Mouse (Mus musculus) kidney, postnatal 0 days (tissue): ENCODE data around the gene Chrna3. TPM values are rescaled to one million over a fixed set of nuclear protein-coding genes. Genes with fewer than 3 reads are reported as not detected.

Experiments
- ATAC-seq: fragments of 200-750 bp; cut with Nextera tagmentation; replicated peaks from 2 replicates; pipeline ENCODE4 v1.8.0; 2017; ENCODE audit warnings: low read depth, moderate number of reproducible peaks, moderate TSS enrichment, moderate library complexity; ENCODE audit not compliant: low FRiP score
- DNase-seq: peaks from one replicate; pipeline ENCODE4 v3.0.0-alpha.2; 2016; ENCODE audit warnings: low spot score
- H3K27ac ChIP-seq: fragments of 300-500 bp; sonication (generic); 2 replicates; pipeline ENCODE4 v1.5.1; 2014; ENCODE audit warnings: mild to moderate bottlenecking
- H3K27me3 ChIP-seq: fragments of 300-500 bp; sonication (generic); 2 replicates; pipeline ENCODE4 v1.6.1; 2014; ENCODE audit warnings: low read length, mixed read lengths; ENCODE audit not compliant: insufficient read depth
- H3K36me3 ChIP-seq: fragments of 300-500 bp; sonication (generic); 2 replicates; pipeline ENCODE4 v1.6.1; 2014; ENCODE audit warnings: low read length, mixed read lengths; ENCODE audit not compliant: insufficient read depth
- H3K4me1 ChIP-seq: fragments of 300-500 bp; sonication (generic); replicated peaks from 2 replicates; pipeline ENCODE4 v1.6.1; 2014; ENCODE audit warnings: antibody characterized with exemption, low read length, mixed read lengths; ENCODE audit not compliant: insufficient read depth
- H3K4me2 ChIP-seq: fragments of 300-500 bp; sonication (generic); 2 replicates; pipeline ENCODE4 v1.6.1; 2014; ENCODE audit warnings: mild to moderate bottlenecking, low read length, moderate library complexity, mixed read lengths
- H3K4me3 ChIP-seq: fragments of 300-500 bp; sonication (generic); replicated peaks from 2 replicates; pipeline ENCODE4 v1.5.1; 2014; ENCODE audit warnings: low read depth, low read length
- H3K9ac ChIP-seq: fragments of 300-500 bp; sonication (generic); 2 replicates; pipeline ENCODE4 v1.6.1; 2014; ENCODE audit warnings: low read depth, low read length
- H3K9me3 ChIP-seq: fragments of 300-500 bp; sonication (generic); replicated peaks from 2 replicates; pipeline ENCODE4 v1.6.1; 2016; ENCODE audit warnings: low read length, inconsistent platforms, mixed read lengths
- CTCF ChIP-seq: IDR thresholded peaks from 2 replicates; pipeline ENCODE4 v1.5.1; 2016; ENCODE audit warnings: antibody characterized with exemption, low read depth, mild to moderate bottlenecking, moderate library complexity
- WGBS: fragments of 180-500 bp; shearing (Covaris S2); extraction: QIAGEN DNeasy Blood & Tissue Kit; methylation state at CpG from one replicate; pipeline ENCODE4 v1.1.7; 2014; 5-methylcytosine and 5-hydroxymethylcytosine counted together
- polyA plus RNA-seq: library from polyadenylated mRNA; unstranded; fragments of >200 nt; fragmentation: Nextera tagmentation; extraction: Ambion mirVana; gene quantifications from 2 replicates; pipeline ENCODE4 v1.2.1, GENCODE M21; 2015

Gene Chrna3
- polyA plus RNA-seq = 0.18 and 0.22 TPM in 2 replicates

DNA sequence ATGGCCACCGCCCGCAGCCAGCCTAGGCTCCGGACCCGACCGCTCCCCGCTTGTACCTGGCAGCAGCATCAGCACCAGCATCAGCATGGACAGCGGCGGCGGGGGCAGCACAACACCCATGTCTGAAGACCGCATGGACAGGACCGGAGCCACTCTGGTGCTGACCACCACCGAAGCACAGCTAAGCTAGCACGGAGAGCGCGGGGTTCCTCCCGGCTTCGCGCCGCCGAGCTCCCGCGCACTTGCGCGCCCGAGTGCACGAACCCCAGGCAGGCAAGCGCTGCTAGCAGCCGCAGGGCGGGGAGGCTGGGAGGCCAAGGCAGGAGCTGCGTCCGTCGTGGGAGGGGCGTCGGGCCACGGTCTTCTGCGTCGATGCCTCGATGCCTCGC is at the start of gene Chrna3:
Chrna3 (minus strand) TSS at position 288 of the 389 bp plus-strand sequence.
- Histone ChIP-seq H3K9me3 (no peaks in the 10 kb centered on the region), H3K36me3 (no peaks in the 10 kb centered on the region), H3K27me3 (peaks cover 32% of the 10 kb centered on the region), H3K9ac (no peak within 1 kb of the TSS), H3K4me3 (peak within 1 kb of the TSS; percentile 13), H3K4me1 (0 out of 2 replicates have a peak, but pooled peaks cover 3% of the 10 kb centered on the region), H3K27ac (no peak within 1 kb of the TSS), H3K4me2 (peak within 1 kb of the TSS; percentile 37; the same call in 1 of the 2 replicates)
- peak; percentile 73 for DNase-seq
- WGBS = under 1% methylated on average over 39 of the region's 39 CpGs
- no peak for TF ChIP-seq CTCF
- ATAC-seq = peak; percentile 66

DNA sequence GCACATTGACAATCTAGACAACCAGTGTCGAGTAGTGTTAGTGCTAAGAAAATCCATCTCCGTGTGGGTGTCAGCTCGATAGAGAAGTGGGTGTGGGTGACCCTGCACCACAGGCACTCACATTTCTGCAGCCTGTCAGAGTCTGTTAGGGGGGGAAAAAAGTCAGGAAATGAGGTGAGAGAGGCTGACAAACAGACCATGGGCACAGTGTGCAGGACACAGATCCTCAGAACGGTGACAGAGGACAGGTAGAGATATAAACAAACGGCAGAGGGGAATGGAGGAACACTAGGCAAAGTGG is 41.6 kb upstream of the Chrna3 start:
- H3K4me3 ChIP-seq = no peak overlapping the region
- H3K4me1 ChIP-seq = no peaks in the 10 kb centered on the region
- TF ChIP-seq CTCF = no peak
- DNase-seq (no peak), ATAC-seq (no peak)
- H3K4me2 ChIP-seq = no peak overlapping the region
- no peaks in the 10 kb centered on the region for H3K9me3 ChIP-seq
- H3K9ac ChIP-seq = no peak overlapping the region
- no peak overlapping the region for H3K27ac ChIP-seq
- no peaks in the 10 kb centered on the region for H3K36me3 ChIP-seq
- H3K27me3 ChIP-seq = no peaks in the 10 kb centered on the region
- WGBS = 26% methylated on average over 5 of the region's 5 CpGs

DNA sequence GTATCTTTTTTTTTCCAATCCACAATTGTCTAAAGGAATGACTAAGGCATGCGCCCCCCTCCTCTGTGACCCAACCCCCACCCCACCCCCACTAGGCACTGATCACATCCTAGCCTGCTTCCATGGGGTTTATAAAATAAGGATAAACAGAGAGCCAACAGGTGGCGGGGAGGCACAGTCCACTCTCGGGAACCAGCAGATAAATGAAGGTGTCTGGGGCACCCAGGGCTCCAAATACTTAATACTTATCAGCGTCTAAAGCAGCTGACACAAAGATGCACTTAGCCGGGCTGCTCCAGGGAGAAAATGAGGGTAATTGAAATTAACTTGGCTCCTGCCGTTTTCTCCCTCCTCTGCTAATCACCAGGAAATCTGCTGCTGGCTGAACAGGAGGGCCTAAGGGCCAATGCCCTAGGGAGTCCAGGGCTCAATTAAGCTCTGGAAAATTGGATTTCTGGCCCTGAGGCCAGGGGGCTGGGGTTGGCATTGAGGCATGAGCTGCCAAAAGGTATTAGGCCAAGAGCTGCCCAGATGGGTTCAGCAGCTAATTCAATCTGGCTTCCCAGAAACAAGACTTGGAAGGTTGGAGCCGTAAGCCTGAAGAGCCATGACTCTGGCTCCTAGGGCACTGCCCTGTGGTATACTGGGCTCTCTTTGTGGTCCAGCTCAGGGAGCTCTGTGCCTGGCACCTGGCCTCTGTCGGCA is 41.0 kb upstream of the Chrna3 start:
- no peaks in the 10 kb centered on the region for H3K36me3 ChIP-seq
- H3K27ac ChIP-seq = no peak overlapping the region
- H3K4me3 ChIP-seq = no peak overlapping the region
- WGBS = 37% methylated on average over 8 of the region's 8 CpGs
- ATAC-seq (no peak), DNase-seq (no peak)
- no peak overlapping the region for H3K4me2 ChIP-seq
- no peak for TF ChIP-seq CTCF
- no peaks in the 10 kb centered on the region for H3K9me3 ChIP-seq
- H3K9ac ChIP-seq = no peak overlapping the region
- H3K4me1 ChIP-seq = no peaks in the 10 kb centered on the region
- no peaks in the 10 kb centered on the region for H3K27me3 ChIP-seq

DNA sequence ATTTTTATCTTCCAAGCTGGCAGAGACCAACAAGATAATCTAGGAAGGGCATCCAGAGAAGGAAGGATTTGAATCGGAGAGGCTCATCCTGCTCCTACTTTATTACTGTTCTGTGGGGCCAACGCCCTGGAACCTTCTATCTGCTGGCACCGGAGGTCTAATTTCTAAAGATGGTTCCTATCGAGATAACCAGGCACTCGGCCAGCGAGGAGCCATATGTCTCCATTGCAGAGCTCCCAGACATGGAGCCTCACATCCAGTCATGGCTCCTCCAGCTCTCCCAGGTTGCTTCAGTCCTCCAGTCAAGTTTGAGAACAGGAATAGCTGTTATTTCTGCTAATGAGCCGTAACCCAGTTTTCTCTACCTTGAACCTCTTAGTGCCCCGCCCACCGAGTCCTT is 38.9 kb upstream of the Chrna3 start:
- DNase-seq (no peak), ATAC-seq (no peak)
- WGBS = 71% methylated on average over 9 of the region's 9 CpGs
- Histone ChIP-seq H3K9ac (no peak overlapping the region), H3K9me3 (no peaks in the 10 kb centered on the region), H3K4me1 (no peaks in the 10 kb centered on the region), H3K36me3 (no peaks in the 10 kb centered on the region), H3K27me3 (no peaks in the 10 kb centered on the region), H3K4me3 (no peak overlapping the region), H3K4me2 (no peak overlapping the region), H3K27ac (no peak overlapping the region)
- TF ChIP-seq CTCF = no peak

DNA sequence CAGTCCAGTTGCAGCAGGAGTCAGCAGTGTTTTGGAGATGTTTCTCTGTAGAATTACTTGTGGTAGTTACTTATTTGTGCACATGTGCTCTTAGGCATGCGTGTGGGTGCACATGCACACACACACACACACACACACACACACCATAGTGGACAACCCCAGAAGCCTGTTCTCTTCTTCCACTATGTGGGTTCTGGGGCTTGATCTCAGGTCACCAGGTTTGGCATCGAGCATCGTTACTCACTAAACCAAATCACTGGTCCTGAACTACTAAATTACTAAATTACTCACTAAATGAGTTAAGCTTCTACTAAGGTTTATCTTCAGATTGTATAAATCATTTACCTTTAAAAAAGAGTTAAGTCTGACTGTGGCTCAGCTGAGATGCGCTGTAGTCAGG is 31.7 kb upstream of the Chrna3 start:
- no peak overlapping the region for H3K27ac ChIP-seq
- no peak overlapping the region for H3K4me2 ChIP-seq
- ATAC-seq (no peak), DNase-seq (no peak)
- no peak overlapping the region for H3K9ac ChIP-seq
- no peaks in the 10 kb centered on the region for H3K9me3 ChIP-seq
- H3K27me3 ChIP-seq = no peaks in the 10 kb centered on the region
- no peaks in the 10 kb centered on the region for H3K36me3 ChIP-seq
- H3K4me1 ChIP-seq = no peaks in the 10 kb centered on the region
- TF ChIP-seq CTCF = no peak
- WGBS = 65% methylated on average over 4 of the region's 4 CpGs
- H3K4me3 ChIP-seq = no peak overlapping the region

DNA sequence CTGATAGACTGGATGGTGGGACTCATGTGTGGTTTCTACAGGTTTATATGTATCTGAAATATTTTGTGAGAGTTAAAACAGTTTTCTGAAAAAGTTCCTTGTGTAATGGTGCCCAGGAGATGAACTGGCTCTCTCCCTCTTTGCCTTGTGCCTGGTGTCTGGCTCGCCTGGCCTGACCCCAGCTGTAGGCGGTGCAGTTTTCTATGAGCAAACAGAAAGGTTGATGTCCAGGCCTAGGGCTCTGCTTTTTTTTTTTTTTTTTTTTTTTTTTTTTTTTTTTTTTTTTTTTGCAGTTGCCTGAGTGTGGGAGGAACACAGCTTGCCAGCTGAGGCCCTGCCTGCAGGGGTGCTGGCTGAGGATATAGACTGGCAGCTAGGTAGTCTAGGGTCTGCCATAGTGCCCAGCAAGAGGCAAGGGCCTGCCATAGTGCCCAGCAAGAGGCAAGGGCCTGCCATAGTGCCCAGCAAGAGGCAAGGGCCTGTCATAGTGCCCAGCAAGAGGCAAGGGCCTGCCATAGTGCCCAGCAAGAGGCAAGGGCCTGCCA is 29.1 kb upstream of the Chrna3 start:
- Histone ChIP-seq H3K9me3 (no peaks in the 10 kb centered on the region), H3K27ac (no peak overlapping the region), H3K4me2 (no peak overlapping the region), H3K4me1 (no peaks in the 10 kb centered on the region), H3K4me3 (no peak overlapping the region), H3K9ac (no peak overlapping the region), H3K36me3 (no peaks in the 10 kb centered on the region), H3K27me3 (no peaks in the 10 kb centered on the region)
- TF ChIP-seq CTCF = no peak
- no peak for DNase-seq
- WGBS = 68% methylated on average over 2 of the region's 2 CpGs
- ATAC-seq = no peak
